Mouse (Mus musculus) stomach, embryonic 16.5 days (tissue): ENCODE results near the gene Fam117a. TPM values are rescaled to one million over a fixed set of nuclear protein-coding genes. Genes with fewer than 3 reads are reported as not detected.

ENCODE experiments used
- ATAC-seq: fragments of 200-750 bp; cut with Nextera tagmentation; 2 replicates; pipeline ENCODE4 v1.8.0; 2017; ENCODE audit warnings: moderate number of reproducible peaks, moderate TSS enrichment; ENCODE audit not compliant: insufficient read depth, low FRiP score
- H3K27ac ChIP-seq: fragments of 300-500 bp; sonication (generic); 2 replicates; pipeline ENCODE4 v1.5.1; 2014; ENCODE audit warnings: low read length
- H3K27me3 ChIP-seq: fragments of 300-500 bp; sonication (generic); 2 replicates; pipeline ENCODE4 v1.6.1; 2014; ENCODE audit warnings: low read length, control low read depth, mixed read lengths; ENCODE audit not compliant: control insufficient read depth, insufficient read depth
- H3K36me3 ChIP-seq: fragments of 300-500 bp; sonication (generic); 2 replicates; pipeline ENCODE4 v1.6.1; 2014; ENCODE audit warnings: low read length; ENCODE audit not compliant: control insufficient read depth, insufficient read depth
- H3K4me1 ChIP-seq: fragments of 300-500 bp; sonication (generic); 2 replicates; pipeline ENCODE4 v1.6.1; 2014; ENCODE audit warnings: low read length, control low read depth, mixed read lengths; ENCODE audit not compliant: control insufficient read depth, insufficient read depth
- H3K4me2 ChIP-seq: fragments of 300-500 bp; sonication (generic); 2 replicates; pipeline ENCODE4 v1.6.1; 2014; ENCODE audit warnings: low read depth, low read length, mixed read lengths
- H3K4me3 ChIP-seq: fragments of 300-500 bp; sonication (generic); replicated peaks from 2 replicates; pipeline ENCODE4 v1.5.1; 2014; ENCODE audit warnings: mild to moderate bottlenecking, low read length
- H3K9ac ChIP-seq: fragments of 300-500 bp; sonication (generic); 2 replicates; pipeline ENCODE4 v1.6.1; 2014; ENCODE audit warnings: low read length
- H3K9me3 ChIP-seq: fragments of 300-500 bp; sonication (generic); replicated peaks from 2 replicates; pipeline ENCODE4 v1.6.1; 2016; ENCODE audit warnings: low read length, control low read depth; ENCODE audit not compliant: control insufficient read depth
- WGBS: fragments of 180-500 bp; shearing (Covaris S2); extraction: QIAGEN DNeasy Blood & Tissue Kit; methylation state at CpG from one replicate; pipeline ENCODE4 v1.1.7; 2014; 5-methylcytosine and 5-hydroxymethylcytosine counted together
- polyA plus RNA-seq: library from polyadenylated mRNA; unstranded; fragments of >200 nt; fragmentation: Nextera tagmentation; extraction: Ambion mirVana; gene quantifications from 2 replicates; pipeline ENCODE4 v1.2.1, GENCODE M21; 2015

Fam117a gene
- polyA plus RNA-seq, 1 experiment from 2014 or later: 13.9 TPM

GRCm38 (mm10) chr11:95353226-95353625, 16.4 kb downstream of the Fam117a start:
- no peaks in the 10 kb centered on the region for H3K9me3 ChIP-seq
- no peak overlapping the region for H3K27ac ChIP-seq
- no peak overlapping the region for H3K4me2 ChIP-seq
- H3K36me3 ChIP-seq: no peaks in the 10 kb centered on the region
- H3K9ac ChIP-seq: no peak overlapping the region
- peaks cover 27% of the 10 kb centered on the region for H3K4me1 ChIP-seq
- WGBS: 72% methylated on average over 9 of the region's 9 CpGs
- ATAC-seq: no peak
- no peak overlapping the region for H3K4me3 ChIP-seq
- no peaks in the 10 kb centered on the region for H3K27me3 ChIP-seq

GRCm38 (mm10) chr11:95354228-95354944, 17.6 kb downstream of the Fam117a start:
- Histone ChIP-seq H3K9me3 (no peaks in the 10 kb centered on the region), H3K27ac (peak overlapping the region; percentile 28), H3K4me1 (peaks cover 27% of the 10 kb centered on the region), H3K4me3 (no peak overlapping the region), H3K4me2 (no peak overlapping the region), H3K9ac (no peak overlapping the region), H3K27me3 (no peaks in the 10 kb centered on the region), H3K36me3 (no peaks in the 10 kb centered on the region)
- no peak for ATAC-seq
- WGBS: 69% methylated on average over 14 of the region's 14 CpGs

- 68% methylated on average over 12 of the region's 12 CpGs for WGBS
- H3K27me3 ChIP-seq: no peaks in the 10 kb centered on the region
- peak overlapping the region; percentile 28 for H3K27ac ChIP-seq
- no peak overlapping the region for H3K9ac ChIP-seq
- H3K36me3 ChIP-seq: no peaks in the 10 kb centered on the region
- no peak overlapping the region for H3K4me2 ChIP-seq
- no peak overlapping the region for H3K4me3 ChIP-seq
- H3K9me3 ChIP-seq: no peaks in the 10 kb centered on the region
- ATAC-seq: no peak
- peaks cover 25% of the 10 kb centered on the region for H3K4me1 ChIP-seq
These were observed 18.3 kb downstream of the Fam117a start for GRCm38 (mm10) chr11:95354945-95355660.

DNA sequence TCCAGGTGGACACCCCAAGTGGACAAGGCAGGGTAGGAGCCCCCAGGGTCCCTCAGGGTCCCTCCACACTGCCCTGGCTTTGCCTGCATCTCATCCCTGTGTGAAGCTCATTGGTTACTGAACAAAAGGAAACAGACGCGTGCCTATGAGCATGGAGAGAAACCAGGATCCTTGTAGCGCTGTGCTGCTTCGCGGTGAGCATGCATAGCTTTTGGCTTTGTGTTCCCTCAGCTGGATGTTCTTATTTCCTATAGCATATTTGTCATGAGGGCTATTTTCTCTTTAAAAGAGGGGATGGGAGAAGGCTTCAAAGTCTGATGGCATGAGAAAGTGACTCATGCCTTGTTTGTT, 18.8 kb downstream of the Fam117a start:
- H3K4me3 ChIP-seq: no peak overlapping the region
- peaks cover 24% of the 10 kb centered on the region for H3K4me1 ChIP-seq
- no peak overlapping the region for H3K4me2 ChIP-seq
- H3K9me3 ChIP-seq: no peaks in the 10 kb centered on the region
- H3K9ac ChIP-seq: no peak overlapping the region
- H3K36me3 ChIP-seq: no peaks in the 10 kb centered on the region
- 87% methylated on average over 5 of the region's 5 CpGs for WGBS
- no peaks in the 10 kb centered on the region for H3K27me3 ChIP-seq
- ATAC-seq: no peak
- H3K27ac ChIP-seq: no peak overlapping the region

- Histone ChIP-seq H3K4me2 (no peak overlapping the region), H3K36me3 (no peaks in the 10 kb centered on the region), H3K9me3 (no peaks in the 10 kb centered on the region), H3K4me3 (no peak overlapping the region), H3K27me3 (no peaks in the 10 kb centered on the region), H3K4me1 (peaks cover 24% of the 10 kb centered on the region), H3K27ac (no peak overlapping the region), H3K9ac (no peak overlapping the region)
- 84% methylated on average over 7 of the region's 7 CpGs for WGBS
- no peak for ATAC-seq
These were observed 19.2 kb downstream of the Fam117a start for GRCm38 (mm10) chr11:95356039-95356438.

DNA sequence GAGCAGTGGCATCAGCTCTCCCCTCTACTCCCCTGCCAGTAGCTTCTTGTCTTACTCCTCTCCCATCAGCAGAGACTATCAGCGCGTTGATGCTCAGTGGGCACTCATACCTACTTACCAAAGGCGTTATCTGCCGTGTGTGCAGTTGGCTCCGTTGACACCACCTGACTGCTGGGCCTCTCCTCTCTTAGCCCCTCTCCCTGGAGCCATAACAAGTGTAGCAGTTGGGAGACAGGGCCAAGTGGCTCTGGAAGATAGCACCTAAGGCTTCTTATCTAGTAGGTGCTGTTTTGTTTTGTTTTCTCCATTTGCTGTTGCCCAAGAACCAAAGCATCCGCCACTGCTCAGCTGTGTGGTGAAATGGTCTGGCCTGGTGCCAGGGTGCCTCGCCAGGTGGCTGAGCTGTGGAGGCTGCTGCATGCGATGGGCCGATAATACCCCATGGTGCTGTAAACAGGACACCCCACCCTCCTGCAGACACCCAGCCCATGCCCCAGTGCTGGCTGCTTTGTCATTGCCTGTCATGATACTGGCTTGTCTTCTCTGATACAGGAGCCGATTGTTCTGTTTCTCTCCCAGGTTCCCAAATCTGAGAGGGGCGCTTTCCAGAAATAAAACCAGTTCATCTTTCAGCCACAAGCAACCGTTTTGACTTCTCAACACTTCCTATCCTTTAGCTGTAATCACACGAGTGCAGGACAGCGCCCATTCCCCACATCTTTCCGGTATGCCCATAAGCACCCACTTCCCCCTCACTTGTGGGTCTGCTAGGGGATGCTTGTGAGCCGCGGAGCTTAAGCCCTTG, 19.9 kb downstream of the Fam117a start:
- no peaks in the 10 kb centered on the region for H3K36me3 ChIP-seq
- H3K27ac ChIP-seq: 0 out of 2 replicates have a peak overlapping the region, but pooled peaks have one; percentile 14
- H3K9ac ChIP-seq: no peak overlapping the region
- H3K4me1 ChIP-seq: peaks cover 24% of the 10 kb centered on the region
- H3K4me2 ChIP-seq: no peak overlapping the region
- ATAC-seq: peak; percentile 77
- 72% methylated on average over 17 of the region's 17 CpGs for WGBS
- no peaks in the 10 kb centered on the region for H3K27me3 ChIP-seq
- no peak overlapping the region for H3K4me3 ChIP-seq
- no peaks in the 10 kb centered on the region for H3K9me3 ChIP-seq

- peaks cover 27% of the 10 kb centered on the region for H3K4me1 ChIP-seq
- no peak for ATAC-seq
- 39% methylated on average over 3 of the region's 3 CpGs for WGBS
- H3K4me2 ChIP-seq: no peak overlapping the region
- no peaks in the 10 kb centered on the region for H3K9me3 ChIP-seq
- H3K9ac ChIP-seq: no peak overlapping the region
- H3K4me3 ChIP-seq: no peak overlapping the region
- no peaks in the 10 kb centered on the region for H3K27me3 ChIP-seq
- no peaks in the 10 kb centered on the region for H3K36me3 ChIP-seq
- H3K27ac ChIP-seq: no peak overlapping the region
These were observed 21.4 kb downstream of the Fam117a start for GRCm38 (mm10) chr11:95358263-95358662.

DNA sequence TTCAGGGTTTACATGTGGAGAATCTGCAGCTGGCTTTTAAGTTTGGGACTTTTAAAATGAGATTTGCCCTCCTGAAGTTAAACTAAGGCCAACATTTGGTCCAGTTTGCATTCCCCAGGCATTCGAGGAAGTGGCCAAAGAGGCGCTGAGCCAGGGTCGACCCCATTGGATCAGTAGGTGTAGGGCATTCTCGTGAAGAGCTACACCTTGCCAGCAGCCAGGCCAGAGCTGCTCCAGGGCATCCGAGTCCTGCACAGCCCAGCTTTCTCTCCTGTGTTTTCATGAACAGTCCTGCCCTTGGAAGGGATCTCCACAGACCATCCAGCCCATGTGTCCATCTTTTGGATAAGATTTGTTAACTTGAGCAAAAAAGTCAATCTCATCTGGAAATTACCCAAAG, 27.6 kb downstream of the Fam117a start:
- H3K9ac ChIP-seq: peak overlapping the region; percentile 13; the same call in 1 of the 2 replicates
- H3K27ac ChIP-seq: no peak overlapping the region
- no peak overlapping the region for H3K4me3 ChIP-seq
- peaks cover 50% of the 10 kb centered on the region for H3K4me1 ChIP-seq
- 71% methylated on average over 5 of the region's 5 CpGs for WGBS
- no peaks in the 10 kb centered on the region for H3K9me3 ChIP-seq
- no peaks in the 10 kb centered on the region for H3K36me3 ChIP-seq
- no peak for ATAC-seq
- H3K4me2 ChIP-seq: no peak overlapping the region
- no peaks in the 10 kb centered on the region for H3K27me3 ChIP-seq

DNA sequence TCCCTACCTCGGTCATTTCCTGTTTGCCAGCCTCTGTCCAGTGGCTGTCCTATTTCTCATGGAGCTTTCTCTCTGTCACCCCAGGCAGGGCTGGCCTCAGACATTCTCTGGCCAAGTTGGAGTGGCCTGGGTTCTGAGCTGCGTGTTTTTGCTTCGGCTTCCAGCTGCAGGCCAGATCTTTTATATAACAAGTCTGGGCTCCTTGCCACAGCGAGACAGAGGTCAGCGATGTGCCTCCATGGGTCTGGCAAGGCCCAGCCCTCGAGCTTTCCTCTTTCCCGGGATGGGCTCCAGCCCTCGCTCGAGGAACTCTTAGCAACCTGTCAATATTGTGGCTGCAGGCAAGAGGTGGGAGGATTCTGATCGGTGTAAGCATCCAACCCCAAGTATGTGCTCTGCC, 28.8 kb downstream of the Fam117a start:
- H3K4me1 ChIP-seq: peaks cover 59% of the 10 kb centered on the region
- WGBS: 47% methylated on average over 10 of the region's 10 CpGs
- ATAC-seq: peak; percentile 71

More for the DNA sequence above, 28.8 kb downstream of the Fam117a start:
- Histone ChIP-seq H3K9ac (no peak overlapping the region; the same call in 1 of the 2 replicates), H3K9me3 (no peaks in the 10 kb centered on the region), H3K27ac (peak overlapping the region; percentile 44), H3K36me3 (no peaks in the 10 kb centered on the region), H3K4me2 (no peak overlapping the region), H3K4me3 (no peak overlapping the region), H3K27me3 (no peaks in the 10 kb centered on the region)
